Mouse (Mus musculus) cerebellum, adult 11-12 months (tissue): ENCODE data around the gene Ppp1r8.
"Not testable (repeated sequence)": the region's sequence is repeated elsewhere in the genome, so short reads cannot be mapped to it uniquely, and the experiment has no call there.

Experiments
- DNase-seq: peaks from one replicate; pipeline ENCODE4 v3.0.0; 2022

Gene Ppp1r8

GRCm38 (mm10) chr4:132806620-132807191 lies 36.3 kb downstream of the Ppp1r8 start:
- DNase-seq, result no peak

GRCm38 (mm10) chr4:132805599-132806197 lies 37.3 kb downstream of the Ppp1r8 start:
- DNase-seq, result no peak

GRCm38 (mm10) chr4:132805146-132805545 lies 37.8 kb downstream of the Ppp1r8 start:
- DNase-seq, result no peak

- DNase-seq, result no peak
Measured at GRCm38 (mm10) chr4:132804331-132804730, 38.6 kb downstream of the Ppp1r8 start.

- DNase-seq, result no peak
Measured at GRCm38 (mm10) chr4:132803876-132804275, 39.1 kb downstream of the Ppp1r8 start.

GRCm38 (mm10) chr4:132803212-132803611 lies 39.8 kb downstream of the Ppp1r8 start:
- no peak for DNase-seq

GRCm38 (mm10) chr4:132802171-132802637 lies 40.8 kb downstream of the Ppp1r8 start:
- DNase-seq, result no peak

- no peak for DNase-seq
Measured at GRCm38 (mm10) chr4:132801176-132802077, 41.5 kb downstream of the Ppp1r8 start.

- no peak for DNase-seq
Measured at GRCm38 (mm10) chr4:132799845-132800244, 43.1 kb downstream of the Ppp1r8 start.

GRCm38 (mm10) chr4:132798666-132799065 lies 44.3 kb downstream of the Ppp1r8 start:
- DNase-seq, result not testable (repeated sequence)

GRCm38 (mm10) chr4:132798028-132798427 lies 44.9 kb downstream of the Ppp1r8 start:
- DNase-seq, result no peak

- DNase-seq, result no peak
Measured at GRCm38 (mm10) chr4:132797461-132797860, 45.5 kb downstream of the Ppp1r8 start.

GRCm38 (mm10) chr4:132796196-132796886 lies 46.6 kb downstream of the Ppp1r8 start, which contains the start of gene Themis2:
Themis2 (minus strand) TSS chr4:132796387.
- DNase-seq, result no peak

GRCm38 (mm10) chr4:132795171-132795570 lies 47.8 kb downstream of the Ppp1r8 start:
- DNase-seq, result no peak

- DNase-seq, result no peak
Measured at GRCm38 (mm10) chr4:132794760-132795159, 48.2 kb downstream of the Ppp1r8 start.

- DNase-seq, result no peak
Measured at GRCm38 (mm10) chr4:132794028-132794427, 48.9 kb downstream of the Ppp1r8 start.

- not testable (repeated sequence) for DNase-seq
Measured at GRCm38 (mm10) chr4:132793322-132794004, 49.5 kb downstream of the Ppp1r8 start.

GRCm38 (mm10) chr4:132789731-132790130 lies 53.2 kb downstream of the Ppp1r8 start:
- DNase-seq, result no peak

GRCm38 (mm10) chr4:132785228-132785627 lies 57.7 kb downstream of the Ppp1r8 start:
- DNase-seq, result no peak

- no peak for DNase-seq
Measured at GRCm38 (mm10) chr4:132783732-132784131, 59.2 kb downstream of the Ppp1r8 start.

- DNase-seq, result no peak
Measured at GRCm38 (mm10) chr4:132780288-132780687, 62.7 kb downstream of the Ppp1r8 start.

- DNase-seq, result no peak
Measured at GRCm38 (mm10) chr4:132778562-132779201, 64.3 kb downstream of the Ppp1r8 start.
